Mouse (Mus musculus) cortical plate, adult 2 months (tissue): Measurements from ENCODE around the gene Pilrb2.
"Not testable (repeated sequence)": the region's sequence is repeated elsewhere in the genome, so short reads cannot be mapped to it uniquely, and the experiment has no call there.

Source experiments
- CTCF ChIP-seq: fragments of 200-500 bp; IDR thresholded peaks from 2 replicates; pipeline ENCODE4 v1.5.1; 2011; ENCODE audit warnings: mild to moderate bottlenecking, control low read depth, low read length; ENCODE audit not compliant: insufficient read depth; ENCODE audit errors: extremely low read depth
- POLR2A ChIP-seq: fragments of 200-500 bp; IDR thresholded peaks from 2 replicates; pipeline ENCODE4 v1.6.1; 2011; ENCODE audit warnings: mild to moderate bottlenecking, low read length, control low read depth; ENCODE audit not compliant: insufficient read depth; ENCODE audit errors: extremely low read depth

- TF ChIP-seq CTCF, POLR2A: not testable (repeated sequence)
Observed at GRCm38 (mm10) chr5:137857960-137858710, 13.5 kb downstream of the Pilrb2 start, which contains the start of gene Pilrb1.
